Mouse (Mus musculus) liver, embryonic 11.5 days (tissue): ENCODE measurements around the gene Enpp5. TPM values are rescaled to one million over a fixed set of nuclear protein-coding genes. Genes with fewer than 3 reads are reported as not detected.

Experiments
- ATAC-seq: fragments of 200-750 bp; cut with Nextera tagmentation; replicated peaks from 2 replicates; pipeline ENCODE4 v1.8.0; 2017; ENCODE audit warnings: moderate number of reproducible peaks, mild to moderate bottlenecking, moderate TSS enrichment, moderate library complexity; ENCODE audit not compliant: low FRiP score
- DNase-seq: peaks from one replicate; pipeline ENCODE4 v3.0.0-alpha.2; 2017; ENCODE audit warnings: low spot score
- H3K27ac ChIP-seq: fragments of 300-500 bp; sonication (generic); 2 replicates; pipeline ENCODE4 v1.5.1; 2014; ENCODE audit warnings: mild to moderate bottlenecking, low read depth, low read length, control low read depth
- H3K27me3 ChIP-seq: fragments of 300-500 bp; sonication (generic); replicated peaks from 2 replicates; pipeline ENCODE4 v1.6.1; 2014; ENCODE audit warnings: low read length, mixed read lengths; ENCODE audit not compliant: control insufficient read depth, insufficient read depth
- H3K36me3 ChIP-seq: fragments of 300-500 bp; sonication (generic); 2 replicates; pipeline ENCODE4 v1.6.1; 2014; ENCODE audit warnings: mild to moderate bottlenecking, low read length, moderate library complexity, mixed read lengths; ENCODE audit not compliant: control insufficient read depth, insufficient read depth
- H3K4me1 ChIP-seq: fragments of 300-500 bp; sonication (generic); replicated peaks from 2 replicates; pipeline ENCODE4 v1.6.1; 2014; ENCODE audit warnings: low read length, mixed read lengths; ENCODE audit not compliant: control insufficient read depth, insufficient read depth
- H3K4me2 ChIP-seq: fragments of 300-500 bp; sonication (generic); 2 replicates; pipeline ENCODE4 v1.6.1; 2014; ENCODE audit warnings: mild to moderate bottlenecking, control low read depth, moderate library complexity
- H3K4me3 ChIP-seq: fragments of 300-500 bp; sonication (generic); 2 replicates; pipeline ENCODE4 v1.5.1; 2014; ENCODE audit warnings: low read depth, low read length, control low read depth
- H3K9ac ChIP-seq: fragments of 300-500 bp; sonication (generic); 2 replicates; pipeline ENCODE4 v1.6.1; 2014; ENCODE audit warnings: low read depth, low read length, control low read depth
- H3K9me3 ChIP-seq: fragments of 300-500 bp; sonication (generic); 2 replicates; pipeline ENCODE4 v1.6.1; 2016; ENCODE audit warnings: low read length, inconsistent platforms, mixed read lengths; ENCODE audit not compliant: control insufficient read depth
- WGBS: fragments of 180-500 bp; shearing (Covaris S2); extraction: QIAGEN DNeasy Blood & Tissue Kit; methylation state at CpG from one replicate; pipeline ENCODE4 v1.1.7; 2014; 5-methylcytosine and 5-hydroxymethylcytosine counted together
- polyA plus RNA-seq: library from polyadenylated mRNA; unstranded; fragments of >200 nt; fragmentation: Nextera tagmentation; extraction: Ambion mirVana; gene quantifications from 2 replicates; pipeline ENCODE4 v1.2.1, GENCODE M21; 2014

Gene Enpp5
- polyA plus RNA-seq, 1 experiment from 2014 or later, result 6.2 TPM

- Histone ChIP-seq H3K27me3 (no peaks in the 10 kb centered on the region; the same call in none of the 2 replicates), H3K4me2 (no peak overlapping the region), H3K9me3 (no peaks in the 10 kb centered on the region), H3K4me3 (no peak overlapping the region), H3K27ac (no peak overlapping the region), H3K9ac (no peak overlapping the region), H3K4me1 (no peaks in the 10 kb centered on the region), H3K36me3 (no peaks in the 10 kb centered on the region)
- DNase-seq, result no peak
- no peak for ATAC-seq
- WGBS, result 86% methylated on average over 1 of the region's 1 CpGs
Measured at GRCm38 (mm10) chr17:44057123-44057522, 21.5 kb upstream of the Enpp5 start.

GRCm38 (mm10) chr17:44058145-44058544 is 20.5 kb upstream of the Enpp5 start:
- DNase-seq (no peak), ATAC-seq (no peak)
- no peaks in the 10 kb centered on the region; the same call in none of the 2 replicates for H3K27me3 ChIP-seq
- no peak overlapping the region for H3K4me2 ChIP-seq
- H3K9me3 ChIP-seq, result no peaks in the 10 kb centered on the region
- no peak overlapping the region for H3K27ac ChIP-seq
- no peaks in the 10 kb centered on the region for H3K4me1 ChIP-seq
- no peak overlapping the region for H3K4me3 ChIP-seq
- no peaks in the 10 kb centered on the region for H3K36me3 ChIP-seq
- H3K9ac ChIP-seq, result no peak overlapping the region

- ATAC-seq (no peak), DNase-seq (no peak)
- no peak overlapping the region for H3K4me2 ChIP-seq
- H3K27ac ChIP-seq, result no peak overlapping the region
- no peaks in the 10 kb centered on the region for H3K27me3 ChIP-seq
- H3K4me1 ChIP-seq, result no peaks in the 10 kb centered on the region
- WGBS, result 70% methylated on average over 1 of the region's 1 CpGs
- no peak overlapping the region for H3K9ac ChIP-seq
- H3K36me3 ChIP-seq, result no peaks in the 10 kb centered on the region
- no peak overlapping the region for H3K4me3 ChIP-seq
- no peaks in the 10 kb centered on the region for H3K9me3 ChIP-seq
Measured at GRCm38 (mm10) chr17:44060781-44061180, 17.8 kb upstream of the Enpp5 start.

- H3K4me3 ChIP-seq, result no peak overlapping the region
- DNase-seq, result no peak
- no peaks in the 10 kb centered on the region for H3K4me1 ChIP-seq
- H3K27me3 ChIP-seq, result no peaks in the 10 kb centered on the region
- H3K4me2 ChIP-seq, result no peak overlapping the region
- no peak overlapping the region for H3K27ac ChIP-seq
- ATAC-seq, result no peak
- WGBS, result 73% methylated on average over 5 of the region's 5 CpGs
- H3K9me3 ChIP-seq, result no peaks in the 10 kb centered on the region
- no peak overlapping the region for H3K9ac ChIP-seq
- H3K36me3 ChIP-seq, result no peaks in the 10 kb centered on the region
Measured at GRCm38 (mm10) chr17:44061289-44061890, 17.2 kb upstream of the Enpp5 start.

- WGBS, result 74% methylated on average over 6 of the region's 6 CpGs
- Histone ChIP-seq H3K36me3 (no peaks in the 10 kb centered on the region), H3K27ac (no peak overlapping the region)
Measured at GRCm38 (mm10) chr17:44068876-44069275, 9.7 kb upstream of the Enpp5 start.

GRCm38 (mm10) chr17:44071680-44072079 is 6.9 kb upstream of the Enpp5 start:
- no peak overlapping the region for H3K4me2 ChIP-seq
- no peak for DNase-seq

More at GRCm38 (mm10) chr17:44068876-44069275, 9.7 kb upstream of the Enpp5 start:
- H3K4me2 ChIP-seq, result no peak overlapping the region
- H3K4me3 ChIP-seq, result no peak overlapping the region
- no peak overlapping the region for H3K9ac ChIP-seq
- H3K27me3 ChIP-seq, result no peaks in the 10 kb centered on the region
- DNase-seq, result no peak
- ATAC-seq, result no peak
- H3K4me1 ChIP-seq, result no peaks in the 10 kb centered on the region
- no peaks in the 10 kb centered on the region for H3K9me3 ChIP-seq

GRCm38 (mm10) chr17:44075601-44076000 is 3.0 kb upstream of the Enpp5 start:
- Histone ChIP-seq H3K9ac (no peak overlapping the region), H3K4me3 (no peak overlapping the region), H3K27me3 (no peaks in the 10 kb centered on the region), H3K36me3 (no peaks in the 10 kb centered on the region), H3K9me3 (no peaks in the 10 kb centered on the region), H3K4me2 (no peak overlapping the region), H3K27ac (no peak overlapping the region), H3K4me1 (no peaks in the 10 kb centered on the region)
- DNase-seq (no peak), ATAC-seq (no peak)
- WGBS, result 77% methylated on average over 3 of the region's 3 CpGs

More at GRCm38 (mm10) chr17:44071680-44072079, 6.9 kb upstream of the Enpp5 start:
- H3K4me3 ChIP-seq, result no peak overlapping the region
- H3K9me3 ChIP-seq, result no peaks in the 10 kb centered on the region
- H3K36me3 ChIP-seq, result no peaks in the 10 kb centered on the region
- ATAC-seq, result no peak
- no peak overlapping the region for H3K9ac ChIP-seq
- H3K27ac ChIP-seq, result no peak overlapping the region
- H3K27me3 ChIP-seq, result no peaks in the 10 kb centered on the region
- H3K4me1 ChIP-seq, result no peaks in the 10 kb centered on the region

GRCm38 (mm10) chr17:44076051-44076680 is 2.4 kb upstream of the Enpp5 start:
- no peak overlapping the region for H3K9ac ChIP-seq
- H3K4me3 ChIP-seq, result no peak overlapping the region
- 49% methylated on average over 6 of the region's 6 CpGs for WGBS
- no peak overlapping the region for H3K4me2 ChIP-seq
- H3K27me3 ChIP-seq, result no peaks in the 10 kb centered on the region
- H3K27ac ChIP-seq, result no peak overlapping the region
- H3K36me3 ChIP-seq, result no peaks in the 10 kb centered on the region
- DNase-seq, result no peak
- ATAC-seq, result no peak
- H3K4me1 ChIP-seq, result no peaks in the 10 kb centered on the region
- no peaks in the 10 kb centered on the region for H3K9me3 ChIP-seq
